Mouse (Mus musculus): ENCODE measurements around the gene Donson.

The Donson gene

GRCm38 (mm10) chr16:91640171-91640570 lies 48.4 kb downstream of the Donson start:
- DNase-seq (ENCODE audit: low read depth), result no peak

- DNase-seq (ENCODE audit: low read depth), result no peak
Observed at GRCm38 (mm10) chr16:91639636-91640035, 48.9 kb downstream of the Donson start.

GRCm38 (mm10) chr16:91639161-91639560 lies 49.4 kb downstream of the Donson start:
- no peak for DNase-seq (ENCODE audit: low read depth)

- no peak for DNase-seq (ENCODE audit: low read depth)
Observed at GRCm38 (mm10) chr16:91633641-91634040, 54.9 kb downstream of the Donson start.

- DNase-seq (ENCODE audit: low read depth), result no peak
Observed at GRCm38 (mm10) chr16:91632940-91633339, 55.6 kb downstream of the Donson start.

GRCm38 (mm10) chr16:91632439-91632838 lies 56.1 kb downstream of the Donson start:
- no peak for DNase-seq (ENCODE audit: low read depth)

GRCm38 (mm10) chr16:91630584-91630983 lies 58.0 kb downstream of the Donson start:
- no peak for DNase-seq (ENCODE audit: low read depth)

- no peak for DNase-seq (ENCODE audit: low read depth)
Observed at GRCm38 (mm10) chr16:91629749-91630148, 58.8 kb downstream of the Donson start.

GRCm38 (mm10) chr16:91628673-91629072 lies 59.9 kb downstream of the Donson start:
- DNase-seq (ENCODE audit: low read depth), result no peak

GRCm38 (mm10) chr16:91627831-91628230 lies 60.7 kb downstream of the Donson start:
- no peak for DNase-seq (ENCODE audit: low read depth)

Data from induced T-regulatory cell, adult 2 months (primary cell).